Mouse (Mus musculus): ENCODE results near the gene 1300017J02Rik.

1300017J02Rik gene

DNA sequence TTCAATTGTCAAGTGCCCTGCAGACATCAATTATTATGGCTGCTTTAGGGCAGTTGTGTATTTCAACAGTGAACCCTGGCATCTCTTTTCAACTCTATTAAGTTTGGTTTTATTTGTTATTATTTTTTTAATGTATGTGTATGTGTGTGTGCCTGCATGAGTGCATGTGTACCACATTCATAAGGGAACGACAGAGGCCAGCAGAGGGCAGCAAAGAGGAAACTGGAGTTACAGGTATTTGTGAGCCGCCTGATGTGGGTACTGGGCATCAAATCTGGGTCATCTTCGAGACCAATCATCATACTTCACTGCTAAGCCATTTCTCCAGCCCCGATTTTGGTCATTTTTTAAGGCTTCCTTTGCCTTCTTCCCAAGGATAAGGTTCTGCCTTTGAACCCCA lies 39.1 kb downstream of the 1300017J02Rik start:
- no peak for DNase-seq

DNA sequence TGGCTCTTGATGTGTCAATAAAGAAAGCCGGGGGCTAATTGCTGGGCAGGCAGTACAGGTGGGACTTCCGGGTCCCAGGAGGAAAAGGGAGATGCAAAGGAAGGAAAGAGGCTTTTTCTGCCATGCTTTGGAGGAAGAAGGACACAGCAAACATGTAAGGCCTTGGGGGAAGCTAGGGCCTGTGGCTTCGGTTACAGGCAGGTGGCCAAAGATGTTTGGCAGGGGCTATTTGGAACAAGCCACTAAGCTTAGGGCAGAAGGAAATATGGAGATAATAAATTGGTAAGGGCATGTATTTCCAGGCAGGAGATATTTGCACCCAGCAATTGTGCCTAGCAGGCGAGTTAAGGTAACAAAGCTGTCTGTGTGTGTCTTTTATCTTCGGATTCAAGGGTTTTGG lies 52.0 kb downstream of the 1300017J02Rik start:
- no peak for DNase-seq

DNA sequence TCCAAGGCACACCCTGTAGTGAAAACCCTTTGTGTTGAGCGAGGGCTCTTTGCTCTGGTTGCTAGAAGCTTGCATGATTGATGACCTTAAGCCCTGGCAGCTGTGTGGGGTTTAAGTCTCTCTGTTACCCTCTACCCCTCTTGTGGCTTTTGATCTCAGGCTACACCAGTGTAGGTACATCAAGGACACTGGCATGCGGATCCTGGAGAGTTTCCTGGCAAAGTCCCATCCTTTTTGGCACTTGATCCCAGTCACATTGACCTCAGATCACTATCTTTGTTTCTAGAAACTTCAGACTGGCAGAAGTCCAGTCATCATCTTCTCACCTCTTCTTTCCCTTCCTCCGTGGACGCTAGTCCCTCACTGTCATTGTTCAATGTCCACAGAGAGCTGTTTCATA lies 56.3 kb downstream of the 1300017J02Rik start:
- no peak for DNase-seq

DNA sequence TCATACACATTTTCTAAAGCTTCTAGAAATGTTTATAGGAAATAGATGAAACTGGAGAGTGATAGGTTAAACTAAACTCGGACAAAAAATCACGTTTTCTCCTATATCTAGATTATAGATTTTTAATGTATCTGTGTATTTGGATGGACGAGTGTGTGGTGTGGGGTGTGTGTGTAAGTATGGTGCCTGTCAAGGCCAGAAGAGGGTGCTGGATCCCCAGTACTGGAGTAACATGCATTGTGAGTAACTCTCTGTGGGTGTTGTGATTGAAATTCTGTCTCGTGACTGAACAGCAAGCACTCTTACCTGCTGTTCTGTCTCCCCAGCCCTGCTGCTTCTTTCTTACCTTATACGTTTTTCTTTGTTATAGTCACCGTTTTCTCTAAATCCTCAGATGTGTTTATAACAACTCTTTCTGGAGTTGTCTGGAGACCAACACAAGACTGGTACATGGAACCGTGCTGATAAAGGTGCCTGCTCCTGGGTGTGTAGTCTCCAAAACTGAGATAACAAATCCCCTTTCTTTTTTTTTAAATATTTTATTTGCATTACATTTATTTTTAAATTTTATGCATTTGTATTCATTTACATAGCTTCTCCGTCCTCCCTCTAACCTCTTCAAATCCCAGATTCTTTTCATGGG lies 58.2 kb downstream of the 1300017J02Rik start:
- no peak for DNase-seq

DNA sequence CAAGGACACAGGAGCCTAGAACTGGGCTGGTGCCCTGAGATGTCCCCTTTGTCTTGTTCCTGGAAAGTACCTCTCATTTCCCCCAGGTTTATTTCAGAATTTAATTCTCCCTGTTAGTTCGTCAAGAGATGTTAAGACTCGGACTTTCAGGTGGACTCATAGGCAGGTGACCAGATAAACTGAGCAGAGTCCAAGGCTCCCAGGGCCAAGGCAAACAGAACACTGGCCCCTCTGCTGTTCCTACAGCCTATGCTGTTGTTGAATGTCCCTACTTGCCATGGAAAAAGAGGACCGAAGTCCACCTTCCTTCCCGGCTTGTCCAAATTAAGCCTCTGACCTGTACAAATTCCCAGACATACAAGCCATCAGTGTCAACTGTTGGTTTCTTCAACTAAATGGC lies 61.2 kb downstream of the 1300017J02Rik start:
- no peak for DNase-seq

DNA sequence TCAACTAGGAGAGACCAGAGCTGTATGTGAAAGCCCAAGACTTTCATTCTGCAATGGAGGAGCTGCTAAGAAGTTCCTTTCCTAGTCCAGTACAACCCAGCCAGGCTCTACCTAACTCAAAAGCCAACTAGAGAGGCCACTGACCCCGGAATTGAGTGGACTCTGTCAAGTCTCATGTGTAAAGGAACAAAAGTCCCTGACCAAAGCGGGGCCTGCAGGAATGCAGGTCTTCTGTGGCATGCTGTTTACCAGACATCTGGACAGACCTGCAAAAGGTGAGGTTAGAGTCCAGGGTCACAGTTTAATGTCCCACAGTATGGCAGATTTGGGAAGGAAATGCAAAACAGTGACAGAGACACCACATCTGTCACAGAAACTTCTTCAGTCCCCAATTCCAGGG lies 63.7 kb downstream of the 1300017J02Rik start:
- DNase-seq: no peak

DNA sequence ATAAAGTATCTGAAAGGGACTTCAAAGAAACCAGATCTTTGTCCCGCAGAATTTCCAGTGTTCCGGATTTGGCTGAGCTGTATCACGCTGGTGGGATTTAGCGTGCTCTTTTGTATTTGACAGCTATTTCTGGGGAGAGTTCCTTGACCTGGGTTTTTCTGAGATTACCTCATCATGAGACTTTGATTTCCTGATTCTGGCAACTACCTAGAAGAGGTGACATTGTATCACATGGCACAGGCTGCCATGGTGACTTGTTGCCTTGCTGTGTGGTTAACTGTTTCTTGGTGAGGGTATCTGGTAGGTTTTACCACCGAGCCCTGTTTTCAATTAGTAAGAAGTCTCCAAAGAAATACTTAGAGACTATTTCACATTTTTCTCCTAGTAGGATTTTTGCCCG lies 65.4 kb downstream of the 1300017J02Rik start:
- DNase-seq: no peak

DNA sequence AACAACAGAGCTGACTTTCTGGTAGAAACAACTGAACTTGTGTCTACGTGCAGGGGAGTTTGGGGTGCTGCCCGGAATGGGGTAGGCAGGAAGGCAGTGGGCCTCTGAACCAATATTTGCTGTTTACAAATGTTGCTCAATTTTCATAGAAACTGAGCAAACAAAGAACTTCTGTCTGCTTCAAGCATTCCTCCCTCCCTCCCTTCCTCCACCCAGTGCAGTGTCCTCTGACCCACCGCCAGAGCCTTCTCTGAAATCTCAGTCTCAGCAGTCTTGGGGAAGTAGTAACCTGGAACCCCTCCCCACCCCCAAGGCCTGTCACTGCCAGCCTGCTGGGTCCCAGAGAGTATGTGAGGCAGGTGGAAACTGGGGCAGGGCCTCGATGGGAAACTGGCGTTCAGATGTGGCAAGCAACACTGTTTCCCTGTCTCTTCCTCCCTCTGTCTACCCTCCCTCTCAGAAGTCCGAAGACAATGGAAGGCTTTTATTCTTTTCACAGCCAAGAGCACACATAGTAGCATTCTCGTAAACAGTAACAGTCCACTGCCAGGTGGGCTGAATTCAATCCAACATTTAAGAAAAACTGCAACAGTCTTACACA lies 70.2 kb downstream of the 1300017J02Rik start:
- no peak for DNase-seq

DNA sequence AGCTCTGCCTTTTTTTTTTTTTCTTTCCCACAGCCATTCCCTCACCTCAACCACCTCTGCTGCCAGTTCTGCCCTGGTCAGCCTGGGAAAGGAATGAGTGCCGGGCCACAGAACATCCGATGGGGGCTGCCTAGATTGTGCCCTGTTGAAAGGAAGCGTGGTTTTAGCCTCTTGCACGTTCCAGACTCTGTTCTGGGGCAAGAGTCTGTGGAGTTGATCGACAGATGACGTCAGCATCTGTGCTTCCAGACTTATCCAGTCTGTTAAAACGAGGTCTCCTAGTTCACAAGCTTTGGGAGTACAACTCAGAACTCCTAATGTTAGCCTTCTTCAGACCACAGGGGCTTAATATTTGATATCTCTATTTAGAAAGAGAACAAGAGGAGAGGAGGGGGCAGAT lies 70.8 kb downstream of the 1300017J02Rik start:
- no peak for DNase-seq

DNA sequence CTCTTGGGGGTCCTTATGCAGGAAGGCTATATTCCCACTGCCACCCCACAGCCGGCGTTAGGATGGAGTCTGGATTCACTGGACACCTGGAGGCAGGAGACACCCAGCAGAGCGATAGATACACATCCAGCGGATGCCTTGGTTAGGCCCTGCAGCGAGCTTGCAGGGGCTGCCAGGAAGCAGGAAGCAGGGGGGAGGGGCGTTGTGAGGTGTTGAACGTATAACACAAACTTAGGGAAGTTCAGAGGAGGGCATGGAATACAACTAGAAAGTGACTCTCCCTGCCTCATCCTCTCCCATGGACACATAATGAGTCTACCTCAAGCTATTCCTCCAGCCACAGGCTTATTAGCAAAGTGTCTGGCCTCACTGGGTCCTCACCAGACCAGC lies 71.9 kb downstream of the 1300017J02Rik start:
- no peak for DNase-seq

DNA sequence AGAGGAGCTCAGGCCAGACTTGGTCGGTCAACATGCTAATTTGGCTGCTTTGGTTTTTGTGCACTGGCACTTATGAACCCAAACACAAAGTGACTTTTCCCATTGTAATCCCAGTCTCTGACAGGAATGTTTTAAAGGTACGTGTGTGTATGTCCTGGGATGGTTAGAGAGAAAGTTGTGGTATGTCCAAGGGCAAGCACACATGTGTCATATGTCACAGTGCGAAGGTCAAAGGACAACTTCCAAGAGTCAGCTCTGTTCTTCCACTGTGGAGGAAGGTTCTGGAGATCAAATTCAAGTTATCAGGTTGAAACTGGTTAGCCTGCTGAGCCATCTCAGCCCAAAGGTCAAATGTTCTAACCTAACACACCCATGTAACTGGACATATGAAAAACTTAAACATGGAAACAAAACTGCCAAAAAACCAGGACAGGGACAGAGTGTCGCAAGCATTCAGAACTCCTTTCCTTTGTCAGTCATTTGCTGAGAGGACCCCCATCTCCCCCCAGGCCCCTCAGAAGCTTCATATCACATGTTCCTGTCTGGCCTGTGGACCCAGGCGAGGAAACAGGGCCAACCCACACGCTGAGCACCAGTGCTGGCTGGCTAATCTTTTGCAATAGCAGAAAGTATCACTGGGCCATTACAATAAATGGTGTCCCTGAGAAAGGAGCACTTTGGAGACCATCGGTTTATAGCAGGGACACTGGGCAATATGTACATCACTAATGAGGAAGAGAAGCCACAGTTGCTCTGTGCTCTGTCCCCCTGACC lies 72.5 kb downstream of the 1300017J02Rik start:
- no peak for DNase-seq

DNA sequence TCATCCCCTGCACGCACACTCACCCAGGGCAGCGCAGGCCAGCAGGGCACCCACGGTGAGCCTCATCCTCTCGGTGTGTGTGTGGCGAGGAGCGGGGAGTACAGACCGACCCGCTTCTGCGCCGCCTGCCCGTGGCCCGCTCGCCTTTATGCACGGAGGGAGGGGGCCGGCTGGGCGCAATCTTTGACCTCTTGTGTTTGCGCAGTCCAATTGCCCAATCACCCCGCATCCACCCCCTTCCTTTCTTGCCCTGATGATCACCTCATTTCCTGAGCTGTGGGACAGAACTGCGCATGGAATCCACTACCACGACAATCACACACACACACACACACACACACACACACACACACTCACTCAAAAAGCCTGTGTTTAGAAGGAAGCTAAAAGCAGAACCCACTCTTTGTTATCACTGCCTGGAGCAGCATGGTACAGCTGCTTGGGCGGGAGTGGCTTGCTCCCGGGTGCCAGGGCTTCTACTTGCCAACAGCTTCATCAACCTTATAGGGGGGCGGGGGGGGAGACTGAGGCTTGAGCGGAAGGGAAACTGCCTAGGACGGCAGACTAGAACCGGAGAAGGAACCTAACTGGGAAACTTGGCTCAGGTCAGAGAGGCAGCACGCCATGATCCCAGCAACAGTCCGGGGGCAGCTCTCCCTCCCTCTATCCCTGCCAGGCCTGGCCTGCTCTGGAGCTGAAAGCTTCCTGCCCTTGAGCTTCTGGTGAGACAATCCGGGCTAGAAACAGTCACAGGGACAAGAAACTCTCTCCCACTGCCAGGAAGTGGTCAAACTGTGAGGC lies 74.5 kb downstream of the 1300017J02Rik start, which contains the start of the genes Gm20425 and Trf:
TSS of gene Gm20425 (minus strand) at position 157 of the 801 bp plus-strand sequence.
TSS of gene Trf (minus strand) at position 294 of the 801 bp plus-strand sequence.
- peak; percentile 41 for DNase-seq

DNA sequence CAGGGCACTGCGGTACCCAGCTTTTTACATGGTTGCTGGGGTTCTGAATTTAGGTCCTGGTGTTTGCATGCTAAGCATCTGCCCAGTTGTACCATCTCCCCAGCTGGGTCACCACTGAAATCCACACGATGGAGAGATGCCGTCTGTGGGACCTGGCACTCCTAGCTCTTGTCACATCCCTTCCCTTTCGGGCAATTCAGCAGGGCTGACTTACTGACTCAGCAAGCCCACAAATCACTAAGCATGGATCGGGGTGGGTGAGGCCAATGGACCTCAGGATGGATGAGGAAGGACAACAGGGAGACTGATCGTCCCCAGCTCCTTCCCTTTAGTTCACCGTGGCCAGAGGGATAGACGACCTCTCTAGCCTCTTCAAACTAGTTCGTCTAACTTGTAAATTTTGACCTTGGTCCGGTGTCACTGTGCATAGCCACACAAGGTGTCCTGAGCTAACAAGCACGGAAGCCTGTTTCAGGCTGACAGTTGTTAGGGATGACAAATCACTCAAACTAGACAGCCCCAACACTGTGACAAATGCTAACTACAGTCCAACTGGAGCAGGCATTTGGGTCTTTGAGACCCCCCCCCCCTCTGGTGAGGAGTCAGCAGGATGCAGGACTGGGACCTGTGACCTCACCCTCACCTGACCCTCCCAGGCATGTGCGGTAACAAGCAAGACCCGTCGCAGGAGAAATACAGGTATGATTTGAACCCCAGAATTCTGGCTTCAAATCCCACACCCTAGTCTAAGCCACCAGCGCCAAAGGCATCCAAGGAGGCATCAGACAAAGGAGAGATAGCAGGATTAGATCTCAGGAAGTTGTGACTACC lies 75.6 kb downstream of the 1300017J02Rik start:
- no peak for DNase-seq

DNA sequence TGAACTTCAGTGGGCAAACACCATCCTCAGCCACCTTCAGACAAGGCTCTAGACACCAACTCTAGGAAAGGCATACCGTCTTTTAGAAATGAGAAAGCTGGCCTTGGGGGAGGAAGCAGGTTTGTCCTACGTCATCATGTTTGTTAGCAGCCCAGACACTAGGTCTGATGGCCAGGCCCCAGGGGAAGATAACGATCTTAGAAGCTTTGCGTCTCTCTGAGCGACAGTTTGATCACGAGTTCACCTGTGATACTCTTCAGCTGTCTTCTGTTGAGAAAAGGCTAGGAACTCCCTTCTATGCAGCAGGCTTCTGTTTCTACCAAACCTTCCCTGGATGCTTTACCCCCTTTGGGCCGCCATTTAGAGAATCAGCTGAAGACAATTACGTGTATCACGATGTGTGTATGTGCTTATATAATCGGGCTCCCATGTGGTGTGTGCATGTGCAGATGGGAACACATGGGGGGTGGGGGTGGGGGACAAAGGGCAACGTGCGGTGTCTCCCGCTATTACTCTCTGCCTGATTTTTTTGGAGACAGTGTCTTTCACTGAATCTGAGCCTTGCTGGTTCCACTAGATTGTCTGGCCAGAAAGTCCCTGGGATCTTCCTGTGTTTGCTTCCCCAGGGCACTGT lies 76.4 kb downstream of the 1300017J02Rik start:
- DNase-seq: no peak

DNA sequence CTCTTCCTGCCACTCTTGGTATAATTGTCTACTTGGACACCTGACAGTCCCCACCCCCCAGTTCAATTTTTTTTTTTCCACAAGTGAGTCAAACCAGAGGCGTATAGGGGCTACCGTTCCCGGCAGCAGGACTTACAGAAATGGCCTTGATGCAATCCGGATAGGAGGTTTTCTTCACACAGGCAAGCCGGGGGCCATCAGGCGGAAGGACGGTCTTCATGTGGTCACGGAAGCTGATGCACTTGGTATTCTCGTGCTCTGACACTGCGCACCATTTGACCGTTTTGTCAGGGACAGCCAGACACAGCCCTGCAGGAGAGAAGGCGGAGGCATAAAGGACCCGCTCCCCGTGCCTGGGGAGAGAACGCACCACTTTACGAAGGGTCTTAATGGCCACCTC lies 77.1 kb downstream of the 1300017J02Rik start:
- DNase-seq: no peak

DNA sequence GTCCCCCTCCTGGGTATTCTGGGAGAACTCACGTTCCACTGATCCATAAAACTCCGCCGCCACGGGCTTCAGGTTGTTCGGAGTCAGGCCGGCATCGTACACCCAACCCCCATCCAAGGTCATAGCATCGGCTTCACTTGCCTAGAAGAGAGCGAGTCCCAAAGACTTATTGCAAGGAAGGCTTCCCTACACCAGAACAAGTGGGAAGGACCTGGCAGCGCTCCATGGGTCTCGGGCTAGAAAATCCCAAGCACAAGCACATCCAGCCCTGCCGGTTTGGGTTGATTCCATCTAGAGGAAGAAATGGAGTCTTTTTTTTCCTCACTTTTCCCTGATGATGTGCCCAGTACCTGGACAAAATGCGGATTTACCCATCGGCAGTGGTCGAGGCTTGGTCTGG lies 78.1 kb downstream of the 1300017J02Rik start:
- no peak for DNase-seq

DNA sequence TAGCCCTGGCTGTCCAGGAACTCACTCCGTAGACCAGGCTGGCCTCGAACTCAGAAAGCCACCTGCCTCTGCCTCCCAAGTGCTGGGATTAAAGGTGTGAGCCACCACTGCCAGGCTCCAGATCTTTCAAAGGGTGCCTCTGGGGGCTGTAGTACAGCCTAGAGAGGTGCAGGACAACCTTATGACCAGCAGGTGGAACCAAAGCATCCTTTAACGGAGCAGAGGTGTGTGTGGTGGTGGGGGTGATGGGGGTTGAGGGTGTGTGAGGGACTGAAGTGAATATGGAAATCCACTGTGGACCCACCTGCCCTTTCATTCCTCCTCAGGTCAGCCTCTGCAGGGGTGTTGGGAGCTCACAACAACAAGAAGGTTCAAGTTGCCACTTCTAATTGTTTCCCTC lies 79.4 kb downstream of the 1300017J02Rik start:
- DNase-seq: no peak

DNA sequence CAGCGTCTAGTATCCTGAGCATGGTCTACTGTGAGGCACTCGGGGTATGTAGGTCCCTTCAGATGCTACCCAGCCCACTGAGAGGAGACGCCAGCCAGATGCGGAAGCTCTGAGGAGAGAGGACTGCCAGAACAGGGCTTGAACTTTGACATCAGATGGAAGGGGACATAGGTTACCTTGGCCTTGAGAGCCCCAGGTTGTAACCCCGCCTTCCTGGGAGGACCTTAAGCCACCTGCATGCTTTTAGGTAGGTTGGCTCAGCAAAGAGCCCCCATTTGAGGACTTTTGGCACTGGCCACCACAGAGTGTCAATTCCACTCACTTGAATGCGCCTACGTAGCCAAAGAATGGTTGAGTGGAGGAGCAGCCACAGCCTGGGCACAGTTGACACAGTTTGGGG lies 80.2 kb downstream of the 1300017J02Rik start:
- DNase-seq: no peak

DNA sequence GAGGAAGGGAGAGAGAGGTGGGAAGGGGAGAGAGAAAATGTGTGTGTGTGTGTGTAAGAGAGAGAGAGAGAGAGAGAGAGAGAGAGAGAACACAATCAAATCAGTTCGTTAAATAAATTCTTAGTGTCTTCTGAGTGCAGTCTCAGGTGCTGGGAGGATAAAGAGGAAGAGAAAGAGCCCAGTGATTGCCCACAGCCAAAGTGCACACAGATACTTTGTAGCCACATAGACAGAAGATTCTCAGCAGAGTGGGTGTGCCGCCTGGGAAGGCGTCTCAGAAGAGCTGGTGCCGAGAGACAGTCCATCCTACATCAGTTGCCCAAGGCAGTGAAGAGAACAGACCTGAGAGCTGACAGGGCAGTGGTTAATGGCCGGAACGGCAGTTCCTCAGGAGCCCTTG lies 90.6 kb downstream of the 1300017J02Rik start:
- no peak for DNase-seq

DNA sequence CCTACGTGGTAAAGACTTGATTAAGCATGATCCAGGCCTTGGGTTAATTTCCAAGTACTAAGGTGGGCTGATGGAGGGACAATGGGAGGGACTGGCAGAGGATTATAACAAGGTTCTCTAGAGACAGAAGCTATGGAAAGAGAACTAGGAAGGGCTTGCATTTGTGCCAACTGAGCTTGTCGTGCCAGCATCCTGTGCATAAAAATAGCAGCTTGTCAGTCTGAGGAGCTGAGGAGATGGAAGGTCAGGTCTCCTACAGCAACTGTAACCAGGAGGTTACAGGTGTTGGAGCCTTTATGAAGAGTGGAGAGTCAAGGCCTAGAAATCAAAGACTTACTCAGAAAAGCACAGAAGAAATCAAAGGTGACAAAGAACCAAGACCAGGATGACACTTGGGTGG lies 91.3 kb downstream of the 1300017J02Rik start:
- DNase-seq: no peak

DNA sequence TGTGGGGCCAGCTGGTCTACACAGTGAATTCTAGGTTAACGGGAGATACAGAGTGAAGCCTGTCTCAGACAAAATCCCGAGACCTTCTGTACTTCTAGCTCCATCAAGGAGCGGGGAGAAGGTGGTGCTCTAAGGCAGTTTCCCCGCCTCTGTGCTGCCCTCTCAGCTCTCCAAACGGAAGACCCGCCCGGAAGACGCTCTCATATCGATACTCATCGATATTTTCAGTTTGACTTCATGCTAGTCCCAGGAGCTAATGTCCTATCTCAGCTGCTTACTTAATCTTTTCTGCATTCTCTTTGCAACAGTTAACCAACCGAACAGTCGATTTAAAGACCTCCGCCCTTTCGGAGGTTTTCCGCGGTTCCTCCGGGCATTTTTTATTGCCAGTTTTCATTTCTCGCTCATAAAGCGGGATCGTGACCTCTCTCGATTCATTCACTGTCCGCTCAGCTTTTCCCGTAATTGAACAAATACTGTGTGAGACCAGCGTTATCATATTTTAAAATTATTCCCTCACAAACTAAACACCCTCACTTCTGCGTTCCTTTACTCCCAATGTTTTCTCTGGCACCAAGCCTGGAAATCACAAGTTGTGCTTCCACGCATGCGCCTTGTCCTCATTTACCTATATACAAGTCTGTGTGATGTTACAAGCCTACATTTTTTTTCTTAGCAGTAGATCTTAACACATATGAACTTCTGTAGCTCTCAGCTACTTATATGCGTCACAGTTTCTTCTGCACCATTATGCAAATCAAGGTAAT lies 92.0 kb downstream of the 1300017J02Rik start:
- DNase-seq: no peak

Measured in cerebellum, adult 11-12 months (tissue).